Mouse (Mus musculus): ENCODE data around the gene Vasp.

DNA sequence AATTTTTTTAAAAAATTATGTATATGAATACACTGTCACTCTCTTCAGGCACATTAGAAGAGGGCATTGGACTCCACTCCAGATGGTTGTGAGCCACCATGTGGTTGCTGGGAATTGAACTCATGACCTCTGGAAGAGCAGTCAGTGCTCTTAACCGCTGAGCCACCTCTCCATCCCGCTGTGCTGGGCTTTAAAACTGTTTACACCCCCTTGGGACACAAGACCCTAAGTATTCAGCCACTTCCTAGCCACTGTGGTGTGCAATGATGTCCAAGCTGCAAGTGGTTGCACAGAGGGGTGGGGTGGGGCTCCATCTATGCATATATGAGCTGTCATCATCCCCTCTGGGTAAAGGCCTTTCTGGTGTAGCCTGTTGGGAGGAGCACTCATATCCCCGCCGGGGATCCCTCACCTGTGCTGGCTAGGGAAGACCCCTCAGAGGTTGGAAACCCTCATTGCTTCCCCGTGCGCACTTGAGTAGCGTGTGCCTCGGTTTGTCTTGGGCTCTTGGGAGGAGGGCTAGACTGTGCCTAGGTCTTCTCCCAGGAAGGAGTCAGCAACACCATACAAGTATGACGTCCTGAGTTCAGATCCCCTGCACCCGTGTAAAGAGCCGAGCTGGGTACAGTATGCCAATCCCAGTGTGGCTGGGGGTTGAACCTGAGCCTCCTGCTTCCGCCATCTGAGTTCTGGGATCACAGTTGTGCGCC, 63.3 kb downstream of the Vasp start:
- TF ChIP-seq USF1 (IDR thresholded peaks at IDR 0.05; ENCODE audit: low read depth) (no peak), POLR2AphosphoS2 (IDR thresholded peaks at IDR 0.05; ENCODE audit: insufficient read length, low read depth) (no peak), MAX (IDR thresholded peaks at IDR 0.05; ENCODE audit: low read depth) (no peak), TCF12 (IDR thresholded peaks at IDR 0.05; ENCODE audit: insufficient read depth, poor library complexity, severe bottlenecking) (no peak), POLR2A (IDR thresholded peaks at IDR 0.05; ENCODE audit: insufficient read length, low read depth) (no peak), TCF3 (IDR thresholded peaks at IDR 0.05; ENCODE audit: insufficient read length, low read depth) (no peak), CEBPB (IDR thresholded peaks at IDR 0.05; ENCODE audit: insufficient read depth, poor library complexity, severe bottlenecking) (no peak), SRF (IDR thresholded peaks at IDR 0.05; ENCODE audit: control insufficient read depth, insufficient read length, low read depth) (no peak), MYOD1 (IDR thresholded peaks at IDR 0.05; ENCODE audit: control insufficient read depth in 1 of 3, insufficient read length in 2 of 3, low read depth in 2 of 3) (no peak), REST (IDR thresholded peaks at IDR 0.05; ENCODE audit: insufficient read depth, insufficient read length) (no peak)

All from myocyte (in vitro differentiated cells).